Mouse (Mus musculus) bone marrow, adult 2 months (tissue): ENCODE measurements around the gene Gm28729.

Experiments
- CTCF ChIP-seq: fragments of 200-500 bp; IDR thresholded peaks from 2 replicates; pipeline ENCODE4 v1.5.1; 2011; ENCODE audit warnings: low read length, control low read depth; ENCODE audit not compliant: control insufficient read depth, insufficient read depth
- POLR2A ChIP-seq: fragments of 200-500 bp; IDR thresholded peaks from 2 replicates; pipeline ENCODE4 v1.6.1; 2011; ENCODE audit warnings: low read depth, mild to moderate bottlenecking, control low read depth, low read length, borderline replicate concordance; ENCODE audit not compliant: control insufficient read depth

DNA sequence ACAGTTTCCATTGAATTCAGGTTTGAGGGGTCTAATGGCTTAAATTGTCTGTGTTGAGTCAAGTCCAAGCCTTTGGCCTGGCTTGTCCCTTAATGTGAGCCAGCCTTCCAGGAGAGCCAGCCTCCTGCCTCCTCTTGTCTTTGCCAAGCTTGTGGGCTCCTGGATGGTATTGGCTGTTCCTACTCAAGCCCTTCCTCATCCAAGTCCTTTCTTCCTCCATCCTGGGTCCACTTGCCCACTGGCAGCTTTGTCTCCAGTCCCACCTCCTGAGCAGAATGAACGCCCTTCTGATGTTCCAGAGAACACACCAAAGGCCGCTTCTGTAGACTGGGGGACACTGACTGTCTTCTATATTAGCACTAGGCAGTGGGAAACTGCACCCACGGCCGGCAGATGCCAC is 19.9 kb downstream of the Gm28729 start:
- TF ChIP-seq CTCF (no peak), POLR2A (no peak)
